Mouse (Mus musculus) layer of hippocampus, adult 18-20 months (tissue): ENCODE measurements around the gene Cnnm4. TPM values are rescaled to one million over a fixed set of nuclear protein-coding genes. Genes with fewer than 3 reads are reported as not detected.
"Not testable (repeated sequence)": the region's sequence is repeated elsewhere in the genome, so short reads cannot be mapped to it uniquely, and the experiment has no call there.

ENCODE experiments used
- DNase-seq, 2 experiments: peaks; one replicate each; pipeline ENCODE4 v3.0.0; 2022; ENCODE audit warnings: low spot score in 2 of 2
- total RNA-seq, 2 experiments: library from RNA; stranded (reverse); gene quantifications; 2 replicates each; pipeline ENCODE4 v1.2.3; 2021

Cnnm4 gene
- total RNA-seq, 2 experiments from 2014 or later, result 15.6 to 16.6 TPM

DNA sequence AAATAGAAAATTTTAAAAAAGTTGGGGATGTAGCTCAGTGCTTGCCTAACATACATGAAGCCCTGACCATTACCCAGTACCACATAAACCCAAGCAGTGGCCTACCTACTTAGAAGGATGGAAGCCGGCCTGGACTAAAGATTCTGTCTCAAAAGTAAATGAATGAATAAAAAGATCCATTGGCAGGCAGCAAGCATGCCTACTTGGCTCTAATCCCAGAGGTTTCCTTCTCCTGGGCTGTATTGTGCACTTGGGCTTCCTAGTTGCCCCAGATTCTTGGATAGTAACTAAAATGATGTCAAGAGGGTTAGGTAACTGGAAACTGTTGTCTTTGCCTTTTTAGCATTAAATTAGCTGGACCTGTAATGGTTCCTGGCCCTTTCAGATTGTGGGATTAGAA is 41.9 kb downstream of the Cnnm4 start:
- DNase-seq, result peak in 1 of 2 experiments; percentile 50

DNA sequence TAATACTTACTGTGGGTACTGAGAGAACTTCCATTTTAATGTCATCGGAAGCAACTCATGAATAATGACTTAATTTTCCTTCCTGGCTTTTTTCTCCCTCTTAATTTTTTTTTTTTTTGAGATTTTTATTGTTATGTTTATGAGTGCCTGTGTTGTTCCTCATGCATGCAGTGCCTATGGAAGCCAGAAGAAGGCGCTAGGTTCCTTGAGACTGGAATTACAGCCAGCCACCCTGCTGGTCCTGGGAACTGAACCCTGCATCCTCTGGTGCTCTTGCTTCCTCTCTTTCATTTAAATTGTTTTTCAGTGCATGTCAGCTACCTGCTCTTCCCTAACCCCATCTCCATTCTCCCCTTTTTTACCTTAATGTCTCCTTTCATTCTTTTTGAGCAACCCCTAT is 42.3 kb downstream of the Cnnm4 start:
- DNase-seq, result no peak

DNA sequence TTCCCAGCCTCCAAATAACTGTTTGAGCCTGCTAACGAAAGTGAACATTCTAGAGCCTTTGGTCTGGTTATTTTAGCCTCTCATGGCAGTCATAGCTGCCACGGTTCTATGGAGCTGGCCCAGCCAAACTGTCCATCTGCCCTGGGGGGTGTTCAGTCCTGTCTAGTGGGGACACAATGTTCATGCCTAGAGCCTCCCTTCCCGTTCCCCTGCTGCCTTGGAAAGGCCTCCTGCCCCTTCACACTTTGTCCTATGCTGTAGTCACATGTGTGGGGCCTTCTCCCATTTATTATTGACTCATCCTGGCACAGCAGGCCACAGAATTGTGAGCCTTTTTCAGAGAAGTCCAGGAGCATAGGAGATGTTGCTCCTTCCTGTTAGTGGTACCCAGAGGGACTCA is 46.8 kb downstream of the Cnnm4 start:
- no peak for DNase-seq

DNA sequence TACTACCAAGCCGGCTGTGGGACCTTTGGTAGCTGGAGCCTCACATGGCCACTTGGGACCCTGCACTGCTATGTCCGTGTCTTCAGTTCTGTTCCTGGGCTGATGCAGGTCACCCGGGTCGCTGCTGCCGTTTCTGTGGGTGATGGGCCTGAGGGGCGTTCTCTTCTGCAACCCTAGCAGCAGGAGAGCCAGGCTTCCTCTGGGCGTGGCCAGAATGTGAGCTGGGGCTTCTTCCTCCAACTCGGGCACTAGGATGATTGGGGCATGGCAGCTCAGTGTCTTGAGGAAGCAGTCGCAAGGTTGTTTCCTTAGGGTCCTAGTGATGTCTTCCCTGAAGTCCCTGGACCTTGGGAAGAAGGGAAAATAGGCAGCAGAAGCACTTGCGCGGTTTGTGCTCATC is 48.2 kb downstream of the Cnnm4 start:
- no peak for DNase-seq

- DNase-seq, result no peak
Observed at GRCm38 (mm10) chr1:36522210-36522609, 50.8 kb downstream of the Cnnm4 start.

DNA sequence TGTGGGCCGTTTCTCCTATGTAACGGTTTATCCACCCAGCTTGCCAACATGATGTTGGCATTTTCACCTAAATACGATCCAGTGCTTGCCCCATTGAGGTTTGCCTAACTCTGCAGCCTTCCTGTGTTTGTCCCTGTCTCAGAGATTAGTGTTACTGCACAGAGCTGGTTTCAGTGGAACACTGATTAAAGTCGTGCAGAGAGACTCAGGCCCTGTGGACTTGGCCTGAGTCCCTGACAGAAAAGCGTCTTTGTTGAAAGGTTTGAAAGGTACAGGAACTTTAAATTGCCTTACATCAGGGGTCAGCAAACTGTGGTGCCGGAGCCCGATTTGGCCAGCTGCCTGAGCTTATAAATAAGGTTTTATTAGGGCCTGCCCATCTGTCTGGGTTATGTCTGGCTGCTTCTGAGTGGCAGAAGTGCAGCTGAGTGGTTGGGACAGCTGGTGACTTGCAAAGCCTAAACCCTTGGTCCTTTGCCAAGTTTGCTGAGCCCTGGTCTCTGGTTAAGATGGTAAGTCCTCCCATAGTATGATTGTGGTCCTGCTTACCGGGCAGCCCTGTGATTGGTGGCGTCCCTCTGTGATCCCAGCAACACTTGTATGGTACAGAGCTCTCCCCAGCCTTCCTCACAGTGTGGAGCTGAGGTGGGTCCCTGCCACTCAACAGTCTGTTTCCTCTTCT is 52.1 kb downstream of the Cnnm4 start:
- peak in 1 of 2 experiments; percentile 9 for DNase-seq

DNA sequence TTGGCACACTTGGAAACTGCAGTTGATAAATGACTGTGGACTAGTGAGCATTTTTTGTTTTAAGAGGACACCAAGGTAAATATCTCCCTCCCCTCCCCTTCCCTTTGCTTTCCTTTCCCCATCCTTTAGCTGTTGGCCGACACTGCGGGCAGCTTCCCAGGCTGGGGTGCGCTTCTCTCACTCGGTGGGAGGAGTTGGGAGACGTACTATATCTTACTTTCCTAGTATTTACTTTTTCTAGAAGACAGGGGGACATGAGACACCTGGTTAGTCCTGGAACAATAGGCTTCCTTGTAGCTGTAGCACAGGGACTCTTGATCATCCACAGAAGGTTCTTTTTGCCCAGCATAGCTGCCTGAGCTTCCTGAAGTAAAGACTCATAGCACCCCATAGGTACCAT is 52.6 kb downstream of the Cnnm4 start:
- no peak for DNase-seq

GRCm38 (mm10) chr1:36525774-36526173 is 54.4 kb downstream of the Cnnm4 start:
- no peak for DNase-seq

DNA sequence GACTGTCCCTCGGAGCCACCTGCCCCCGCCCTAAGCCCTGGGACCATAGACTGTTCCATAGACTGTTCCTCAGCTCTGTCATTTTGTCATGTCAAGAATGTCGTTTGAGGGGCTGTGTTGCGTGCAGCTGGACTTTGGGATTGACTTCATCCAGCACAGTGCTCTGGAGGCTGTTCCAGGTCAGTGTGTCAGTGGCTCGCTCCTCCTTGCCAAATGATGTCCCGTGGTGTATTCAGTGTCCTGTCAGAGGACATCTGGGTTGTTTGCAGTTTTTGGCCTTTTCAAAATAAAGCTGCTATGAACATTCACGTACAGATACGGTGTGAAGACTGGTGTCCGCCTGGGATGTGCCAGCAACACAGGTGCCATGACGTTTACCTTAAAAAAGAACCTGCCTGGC is 55.5 kb downstream of the Cnnm4 start:
- no peak for DNase-seq

- no peak for DNase-seq
Observed at GRCm38 (mm10) chr1:36528351-36528750, 56.9 kb downstream of the Cnnm4 start.

DNA sequence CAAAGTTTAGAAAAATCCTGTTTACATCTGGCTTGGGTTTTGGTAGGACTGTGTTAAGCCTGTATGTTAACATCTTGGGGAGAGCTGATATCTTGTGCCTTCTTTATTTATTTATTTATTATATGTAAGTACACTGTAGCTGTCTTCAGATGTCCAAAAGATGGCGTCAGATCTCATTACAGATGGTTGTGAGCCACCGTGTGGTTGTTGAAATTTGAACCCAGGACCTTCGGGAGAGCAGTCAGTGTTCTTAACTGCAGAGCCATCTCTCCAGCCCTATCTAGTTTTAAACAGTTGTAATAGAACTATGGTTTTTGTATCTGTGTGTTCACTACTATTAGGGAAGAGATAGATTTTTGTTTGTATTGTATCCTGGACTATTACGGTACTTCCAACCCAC is 57.9 kb downstream of the Cnnm4 start:
- no peak for DNase-seq

DNA sequence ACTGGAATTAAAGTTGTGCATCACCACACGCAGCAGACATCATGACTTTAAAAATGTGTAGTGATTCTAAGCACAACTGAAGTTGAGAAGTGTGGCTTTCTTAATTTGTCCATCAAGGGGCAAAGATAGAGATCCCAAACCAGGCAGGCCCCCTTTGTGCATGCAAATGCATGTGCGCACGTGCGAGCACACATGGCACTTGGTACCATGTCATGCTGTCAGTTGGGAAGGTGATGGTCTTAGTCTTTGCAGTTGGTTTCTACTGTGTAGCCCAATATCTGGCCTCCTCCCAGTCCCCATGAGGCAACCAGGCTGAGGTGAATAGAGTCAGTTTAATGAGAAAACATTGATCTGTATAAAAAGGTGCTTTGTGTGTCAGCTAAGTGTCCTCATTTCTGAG is 58.5 kb downstream of the Cnnm4 start:
- DNase-seq, result no peak

GRCm38 (mm10) chr1:36530485-36530884 is 59.1 kb downstream of the Cnnm4 start:
- DNase-seq, result no peak

DNA sequence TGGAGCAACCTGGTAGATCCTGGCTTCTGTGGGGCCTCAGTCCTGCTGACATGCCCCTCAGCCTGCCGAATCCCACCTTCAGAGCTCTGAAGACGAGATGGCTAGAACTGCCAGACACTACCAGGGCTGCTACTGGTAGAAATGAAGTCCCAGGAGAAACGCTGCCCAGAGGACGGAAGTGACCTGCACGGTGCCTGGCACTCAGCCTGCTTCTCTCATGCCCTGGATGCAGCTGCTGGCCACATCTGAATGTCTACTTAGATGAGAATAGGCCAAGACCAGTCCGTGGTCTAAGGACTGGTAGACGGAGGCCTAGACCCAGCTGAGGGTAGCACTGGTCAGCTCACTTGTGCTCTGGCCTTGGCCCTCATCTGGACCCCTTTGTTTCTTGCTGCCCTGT is 59.5 kb downstream of the Cnnm4 start:
- no peak for DNase-seq

- no peak for DNase-seq
Observed at GRCm38 (mm10) chr1:36531461-36531860, 60.0 kb downstream of the Cnnm4 start.

DNA sequence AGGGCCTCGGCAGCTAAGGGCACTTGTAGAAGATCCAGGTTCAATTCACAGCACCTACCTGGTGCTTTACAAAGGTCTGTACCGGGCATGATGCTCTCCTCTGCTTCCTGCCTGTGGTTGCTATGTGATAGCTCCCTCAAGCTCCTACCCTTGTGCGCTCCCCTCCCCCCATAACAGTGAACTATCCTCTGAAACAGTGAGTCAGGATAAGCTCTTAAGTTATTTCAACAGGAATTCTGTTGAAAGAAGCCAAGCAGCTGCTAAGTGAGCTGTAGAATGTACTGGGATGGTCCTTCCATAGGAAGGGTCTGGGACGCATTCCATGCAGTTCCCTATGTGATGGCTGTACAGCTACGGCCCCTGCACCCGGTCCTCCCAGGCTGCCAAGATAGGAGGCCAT is 62.1 kb downstream of the Cnnm4 start:
- DNase-seq, result no peak

GRCm38 (mm10) chr1:36534595-36535058 is 63.2 kb downstream of the Cnnm4 start:
- no peak for DNase-seq

- DNase-seq, result no peak
Observed at GRCm38 (mm10) chr1:36535477-36536396, 64.3 kb downstream of the Cnnm4 start.

- no peak for DNase-seq
Observed at GRCm38 (mm10) chr1:36536397-36536728, 64.9 kb downstream of the Cnnm4 start.

DNA sequence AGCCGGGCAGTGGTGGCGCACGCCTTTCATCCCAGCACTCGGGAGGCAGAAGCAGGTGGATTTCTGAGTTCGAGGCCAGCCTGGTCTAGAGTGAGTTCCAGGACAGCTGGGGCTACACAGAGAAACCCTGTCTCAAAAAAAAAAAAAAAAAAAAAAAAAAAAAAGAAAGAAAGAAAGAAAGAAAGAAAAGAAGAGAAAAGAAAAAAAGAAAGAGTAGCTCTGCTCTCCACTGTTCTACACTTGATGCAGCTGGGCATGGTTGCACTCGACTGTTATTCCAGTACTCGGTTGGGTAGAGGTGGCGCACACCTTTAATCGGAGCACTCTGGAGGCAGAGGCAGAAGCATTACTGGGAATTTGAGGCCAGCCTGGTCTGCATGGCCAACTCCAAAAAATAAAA is 65.4 kb downstream of the Cnnm4 start, which contains the start of gene Ankrd23:
TSS of gene Ankrd23 (minus strand) at position 101 of the 400 bp plus-strand sequence.
- DNase-seq, result not testable (repeated sequence)

GRCm38 (mm10) chr1:36538727-36539126 is 67.3 kb downstream of the Cnnm4 start:
- no peak for DNase-seq

GRCm38 (mm10) chr1:36539186-36539585 is 67.8 kb downstream of the Cnnm4 start, which contains the start of gene Gm42417:
Gm42417 (minus strand) TSS chr1:36539429.
- no peak for DNase-seq
